Mouse (Mus musculus) cerebellum, adult (tissue): ENCODE data around the gene Slc31a1.

Source experiments
- ATAC-seq: cut with Nextera tagmentation; 2 replicates; pipeline ENCODE4 v1.9.2; 2017; ENCODE audit warnings: mild to moderate bottlenecking, moderate library complexity, mixed read lengths; ENCODE audit not compliant: insufficient number of reproducible peaks, low FRiP score, low TSS enrichment

The Slc31a1 gene

DNA sequence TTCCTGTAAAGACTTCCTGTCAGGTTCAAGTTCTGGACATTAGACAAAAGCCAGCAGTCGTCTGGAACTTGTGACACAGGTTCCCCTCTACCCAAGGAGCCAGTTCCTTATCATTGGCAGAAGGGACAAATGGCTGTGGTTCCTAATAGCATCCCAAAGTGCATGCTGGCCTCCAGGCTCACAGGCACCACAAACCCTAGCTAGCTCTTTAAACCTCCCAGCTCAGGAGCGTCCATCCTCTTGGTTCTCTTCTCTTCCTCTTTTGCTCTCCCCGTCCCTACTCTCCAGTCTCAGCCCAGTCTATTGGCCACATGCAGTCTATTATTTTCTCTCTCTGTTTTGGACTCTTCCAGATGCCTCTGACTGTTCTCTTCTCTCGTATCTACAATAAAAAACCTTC lies 79.3 kb downstream of the Slc31a1 start:
- no peak for ATAC-seq

DNA sequence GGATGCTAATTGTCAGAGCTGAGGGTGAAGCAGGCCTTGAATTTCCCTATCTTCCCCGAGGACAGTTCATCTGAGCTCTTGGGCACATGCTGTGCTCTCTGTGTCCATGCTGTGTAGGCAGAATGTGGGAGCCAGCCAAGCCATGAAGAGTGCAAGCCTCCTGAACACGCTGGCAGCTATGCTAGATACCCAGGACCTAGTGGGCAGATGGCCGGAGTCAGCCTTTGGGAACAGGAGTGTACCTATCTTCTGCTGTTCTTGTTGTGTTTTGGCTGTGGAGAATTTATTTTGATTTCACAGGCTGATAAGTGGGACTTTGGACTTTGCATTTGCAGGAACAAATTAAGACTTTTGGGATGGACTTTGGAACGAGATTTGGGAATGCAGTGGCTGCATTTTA lies 80.0 kb downstream of the Slc31a1 start:
- peak; percentile 98 for ATAC-seq

DNA sequence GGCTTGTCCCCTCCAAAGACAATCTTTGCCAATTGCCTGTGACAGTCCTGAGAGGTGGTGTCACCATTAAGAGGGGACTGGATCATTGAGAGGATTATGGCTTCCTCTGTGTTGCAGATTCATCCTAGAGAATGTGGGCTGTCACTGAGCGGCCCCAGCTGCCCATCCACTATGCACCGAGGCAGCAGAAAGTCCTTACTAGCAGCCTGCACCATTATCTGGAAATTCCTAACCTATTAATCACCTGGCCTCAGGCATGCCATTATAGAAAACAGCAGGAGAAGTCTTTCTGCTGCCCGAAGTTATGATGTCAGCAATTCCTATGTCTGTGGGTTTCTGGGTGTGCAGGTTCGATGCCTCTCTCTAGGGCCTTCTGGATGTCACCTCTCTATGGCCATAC lies 80.5 kb downstream of the Slc31a1 start:
- no peak for ATAC-seq
